Mouse (Mus musculus) spleen, adult 18-20 months (tissue): ENCODE measurements at regions not wholly inside any gene's neighbourhood (a gene's known extent, or its start where the extent isn't known, plus 50 kb on each side); places are given as distances from the start of the nearest gene placed in this dataset.

ENCODE experiments used
- DNase-seq, 2 experiments: peaks; one replicate each; pipeline ENCODE4 v3.0.0; 2022; ENCODE audit warnings: mixed read lengths in 2 of 2

- no peak for DNase-seq
Observed at GRCm38 (mm10) chr10:17385181-17385580, 337.8 kb upstream of the Cited2 start.

DNA sequence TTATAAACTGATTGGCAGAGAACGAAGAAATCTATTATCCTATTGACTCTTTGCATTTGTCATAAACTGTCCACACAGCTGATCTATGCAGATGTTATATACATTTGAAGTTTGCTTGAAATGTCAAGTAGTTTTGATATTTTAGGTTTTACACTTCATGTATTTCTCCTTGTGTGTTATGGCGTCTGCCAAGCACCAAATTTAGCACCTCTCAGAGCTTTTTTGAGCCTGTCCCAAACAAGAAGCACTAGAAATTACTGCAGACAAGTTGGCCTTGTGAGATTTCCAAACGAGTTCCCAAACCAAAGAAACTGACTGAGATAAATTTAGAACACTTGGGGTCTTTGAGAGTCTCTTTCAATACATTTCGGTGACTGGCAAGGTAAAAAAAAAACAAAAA, 335.7 kb upstream of the Cited2 start:
- no peak for DNase-seq

DNA sequence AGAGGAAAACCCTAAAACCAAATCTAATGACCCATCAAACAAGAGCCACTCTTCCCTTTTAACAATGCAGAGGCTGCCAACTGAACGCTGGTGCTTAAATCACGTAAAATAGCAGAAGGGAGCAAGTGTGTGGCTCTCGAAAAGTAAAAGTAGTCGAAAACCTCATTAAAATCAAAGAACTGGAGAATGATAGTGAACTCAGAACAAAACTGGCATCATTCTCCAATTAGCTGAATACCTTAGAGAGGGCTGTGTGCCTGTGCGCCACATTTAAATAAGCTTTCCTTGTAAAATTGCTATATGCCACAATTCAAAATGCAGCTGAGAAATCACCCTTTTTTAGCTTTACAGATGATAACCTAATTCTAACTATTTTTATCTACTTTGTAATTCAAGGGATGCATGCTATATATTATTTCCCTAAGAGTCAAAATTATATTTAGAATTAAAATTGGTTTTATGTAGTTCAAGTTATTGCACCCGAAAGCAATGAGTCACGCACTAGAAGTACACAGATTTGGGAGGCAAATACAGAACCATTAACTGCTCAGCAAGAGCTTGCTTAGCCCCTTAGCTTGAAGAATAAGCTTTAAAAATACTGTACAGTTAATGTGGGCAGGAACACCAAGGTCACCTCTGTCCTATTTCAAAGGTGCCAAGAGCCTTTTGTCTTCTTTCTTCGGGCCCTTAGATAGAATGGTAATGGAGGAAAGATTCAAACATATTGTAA, 327.4 kb upstream of the Cited2 start:
- no peak for DNase-seq

- no peak for DNase-seq
Observed at GRCm38 (mm10) chr10:17403899-17404298, 319.1 kb upstream of the Cited2 start.

DNA sequence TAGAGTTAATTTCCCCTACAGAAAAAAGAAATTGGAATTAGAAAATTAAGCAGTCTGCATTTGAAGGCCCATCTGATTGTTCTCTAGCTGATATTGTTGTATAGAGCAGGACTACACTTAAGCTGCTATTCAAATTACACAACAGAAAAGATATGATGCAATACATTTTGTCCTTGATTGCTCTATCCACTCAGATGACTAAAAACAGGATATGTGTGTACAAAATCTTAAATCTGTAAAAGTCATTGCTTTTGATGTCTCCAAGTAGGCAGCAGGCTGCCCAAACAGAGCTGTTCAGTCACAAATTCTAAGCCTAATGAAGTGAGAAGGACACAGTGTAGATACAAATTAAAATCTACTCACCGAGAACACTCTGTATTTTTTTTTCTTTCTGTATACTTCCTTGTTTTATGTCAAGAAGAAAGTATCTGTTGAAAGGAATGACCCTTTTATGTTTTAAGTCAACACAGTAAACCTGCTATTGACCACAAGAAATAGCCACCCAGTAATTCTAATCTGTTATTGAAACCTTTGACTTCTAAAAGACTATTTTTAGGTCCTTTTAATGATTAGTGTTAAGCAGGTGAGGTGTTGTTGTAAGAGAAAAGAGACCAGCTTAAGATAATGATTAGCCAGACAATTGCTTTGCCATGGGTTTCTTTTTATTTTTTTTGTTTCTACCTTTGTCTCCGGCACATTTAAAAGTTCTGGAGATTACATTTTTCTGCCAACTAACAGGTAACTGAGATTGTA, 315.0 kb upstream of the Cited2 start:
- DNase-seq = no peak

- no peak for DNase-seq
Observed at GRCm38 (mm10) chr10:17408781-17409180, 314.2 kb upstream of the Cited2 start.

GRCm38 (mm10) chr10:17411300-17411987, 311.6 kb upstream of the Cited2 start:
- no peak for DNase-seq

- DNase-seq = no peak
Observed at GRCm38 (mm10) chr10:17415112-17415511, 307.9 kb upstream of the Cited2 start.

GRCm38 (mm10) chr10:17416121-17416520, 306.9 kb upstream of the Cited2 start:
- DNase-seq = peak; percentile 9 to 11

- DNase-seq = no peak
Observed at GRCm38 (mm10) chr10:17417394-17417793, 305.6 kb upstream of the Cited2 start.

DNA sequence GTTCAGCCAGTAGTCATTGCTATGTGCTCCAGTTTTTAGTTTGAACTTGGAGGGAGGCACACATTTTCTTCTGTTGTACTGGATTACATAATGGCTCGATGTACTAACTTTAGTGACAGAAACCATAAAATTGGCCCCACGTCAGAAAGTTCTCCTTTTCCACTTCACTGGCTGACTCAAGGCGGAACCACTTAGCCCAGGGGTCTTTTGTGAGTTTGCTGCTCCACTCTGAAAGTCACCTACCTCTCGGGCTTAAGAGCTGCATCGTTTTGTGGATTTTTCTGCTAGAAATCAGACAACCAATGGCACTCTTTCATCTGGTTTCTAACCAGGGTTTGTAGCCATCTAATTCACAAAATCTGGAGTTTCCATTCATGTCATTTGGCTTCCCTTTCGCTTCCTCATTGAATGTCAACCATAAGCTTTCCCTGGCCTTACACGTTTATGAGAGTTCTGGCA, 304.8 kb upstream of the Cited2 start:
- peak; percentile 17 to 42 for DNase-seq

DNA sequence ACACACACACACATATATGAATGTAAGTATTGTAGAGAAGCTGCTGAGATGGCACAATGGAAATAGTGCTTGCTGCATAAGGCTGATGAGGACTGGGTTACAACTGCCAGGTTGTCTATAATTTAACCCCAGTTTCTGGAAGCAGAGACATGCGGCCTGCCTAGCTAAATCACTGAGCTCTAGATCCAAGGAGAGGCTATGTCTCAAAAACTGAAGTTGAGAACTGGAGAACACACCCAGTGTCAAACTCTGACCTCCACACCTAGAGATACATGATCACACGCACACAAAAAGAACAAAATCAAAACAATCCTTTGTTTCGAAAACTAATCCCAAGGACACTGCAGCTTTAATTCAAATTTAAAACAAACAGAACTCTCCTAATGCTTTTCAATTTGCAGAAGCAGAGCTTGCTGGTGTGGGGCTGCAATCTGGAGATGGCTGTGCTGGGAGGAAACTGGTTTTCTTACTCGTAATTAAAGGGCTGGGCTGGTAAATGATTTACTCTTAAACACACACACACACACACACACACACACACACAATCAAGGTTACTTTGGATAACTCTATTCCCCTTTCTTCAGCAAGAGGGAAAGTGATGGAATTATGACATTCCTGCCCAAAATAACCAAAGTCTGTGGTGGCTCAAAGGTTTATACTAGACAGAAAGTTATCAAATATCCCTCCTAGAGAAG, 299.3 kb upstream of the Cited2 start:
- DNase-seq = no peak

DNA sequence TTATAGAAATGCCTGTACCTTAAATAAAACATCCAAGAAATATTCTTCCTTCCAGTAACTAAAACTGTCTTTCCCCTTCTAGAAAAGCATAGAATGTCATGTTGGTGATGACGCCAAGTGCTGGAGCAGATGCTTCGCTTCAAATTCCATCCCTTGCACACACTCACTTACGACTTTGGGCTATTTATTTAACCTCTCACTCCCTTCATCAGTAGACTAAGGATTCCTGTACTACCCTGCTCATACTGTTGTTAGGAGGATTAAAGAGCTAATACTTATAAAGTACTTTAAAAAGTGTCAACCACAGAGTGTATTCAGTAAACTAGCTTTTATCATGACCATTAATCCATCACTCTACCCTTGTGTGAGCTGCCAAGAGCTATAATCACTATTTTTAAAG, 296.8 kb upstream of the Cited2 start:
- DNase-seq = no peak

DNA sequence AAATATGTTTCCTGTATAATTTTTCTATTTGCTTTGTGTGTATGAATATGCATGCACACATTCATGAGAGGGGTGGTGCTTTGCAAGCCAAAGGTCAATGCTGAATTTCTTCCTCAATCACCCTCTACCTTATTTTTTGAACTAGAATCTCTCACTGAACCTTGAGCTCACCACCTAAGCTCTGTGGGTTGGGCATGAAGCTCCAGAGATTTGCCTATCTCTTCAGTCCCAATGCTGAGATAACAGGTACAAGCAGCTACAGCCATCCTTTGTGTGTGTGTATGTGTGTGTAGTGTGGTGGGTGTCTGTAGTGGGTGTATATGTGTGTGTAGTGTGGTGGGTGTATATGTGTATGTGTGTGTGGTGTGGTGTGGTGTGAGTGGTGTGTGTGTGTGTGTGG, 295.7 kb upstream of the Cited2 start:
- no peak for DNase-seq

DNA sequence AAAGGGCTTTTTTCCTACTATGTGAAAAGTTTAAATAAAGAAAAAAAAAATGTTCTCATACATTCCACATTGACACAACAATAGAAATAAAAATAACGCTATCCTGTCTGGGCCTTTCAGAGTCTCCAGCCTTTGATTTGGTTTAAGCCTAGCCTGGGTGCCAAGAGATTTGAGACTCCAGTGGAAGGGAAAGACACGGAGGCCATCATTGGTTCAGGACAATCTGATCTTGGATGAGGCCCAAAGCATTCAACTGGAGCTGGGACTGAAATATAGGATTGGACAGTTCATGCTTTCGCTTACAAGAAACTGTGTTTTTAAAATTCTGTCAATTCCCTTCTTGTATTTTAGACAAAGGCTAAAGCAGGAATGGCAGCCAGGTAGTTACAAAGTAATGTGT, 294.7 kb upstream of the Cited2 start:
- DNase-seq = no peak

DNA sequence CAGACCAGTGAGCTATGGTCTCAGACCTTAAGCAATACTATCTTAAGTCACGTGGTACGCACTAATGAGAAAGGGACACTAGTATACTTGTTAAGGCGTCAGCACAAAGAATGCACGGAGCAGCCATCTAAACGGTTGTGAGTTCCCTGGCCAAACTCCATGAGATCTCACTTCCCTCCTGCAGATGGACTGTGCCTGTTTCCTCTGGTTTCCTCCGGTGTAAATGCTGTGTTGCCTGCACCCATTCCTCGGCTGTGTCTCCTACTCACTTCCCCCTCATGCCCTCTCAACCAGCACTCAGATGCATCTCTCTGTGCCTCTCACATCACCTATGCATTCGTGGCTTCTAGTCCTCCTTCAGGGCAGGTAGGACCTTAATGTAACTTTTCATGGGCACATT, 291.9 kb upstream of the Cited2 start:
- no peak for DNase-seq

GRCm38 (mm10) chr10:17434098-17434497, 288.9 kb upstream of the Cited2 start:
- DNase-seq = no peak

DNA sequence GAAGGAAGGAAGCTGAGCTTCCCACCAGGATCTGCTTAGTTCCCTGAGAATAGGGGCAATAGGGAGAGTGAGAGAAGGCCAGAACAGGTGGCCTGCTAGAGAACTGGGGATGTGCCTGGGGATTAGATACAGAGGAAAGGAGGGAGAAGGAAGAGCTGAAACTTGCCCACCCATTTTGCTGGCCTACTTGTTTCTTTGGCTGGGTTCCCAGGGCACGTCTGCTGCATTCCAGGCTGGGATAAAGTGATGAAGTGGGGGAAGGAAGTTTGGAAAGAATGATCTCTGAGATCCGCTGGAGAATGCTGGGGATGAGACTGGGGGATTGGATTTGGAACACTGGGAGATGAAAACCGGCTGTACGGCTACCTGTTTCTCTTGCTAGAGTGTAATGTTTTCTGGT, 272.8 kb upstream of the Cited2 start:
- DNase-seq = no peak

DNA sequence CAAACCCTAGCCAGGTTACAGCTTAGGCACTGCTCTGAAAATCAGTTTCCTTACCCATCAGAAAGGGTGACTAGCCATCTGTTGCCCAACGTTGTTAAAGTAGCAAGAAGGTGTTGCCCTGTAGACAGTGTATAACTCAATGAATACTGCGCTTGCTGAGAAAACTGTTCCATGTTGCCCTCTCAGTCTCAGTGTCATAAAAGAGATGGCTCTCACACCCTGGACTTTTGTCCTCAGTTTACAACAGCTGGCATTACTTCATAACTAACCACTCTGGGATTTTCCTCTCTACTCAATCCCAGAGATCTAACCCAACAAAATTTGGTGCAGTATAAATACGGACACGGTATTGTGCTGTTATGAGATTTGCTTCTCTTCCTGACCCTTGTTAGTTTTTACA, 252.1 kb upstream of the Cited2 start:
- no peak for DNase-seq

DNA sequence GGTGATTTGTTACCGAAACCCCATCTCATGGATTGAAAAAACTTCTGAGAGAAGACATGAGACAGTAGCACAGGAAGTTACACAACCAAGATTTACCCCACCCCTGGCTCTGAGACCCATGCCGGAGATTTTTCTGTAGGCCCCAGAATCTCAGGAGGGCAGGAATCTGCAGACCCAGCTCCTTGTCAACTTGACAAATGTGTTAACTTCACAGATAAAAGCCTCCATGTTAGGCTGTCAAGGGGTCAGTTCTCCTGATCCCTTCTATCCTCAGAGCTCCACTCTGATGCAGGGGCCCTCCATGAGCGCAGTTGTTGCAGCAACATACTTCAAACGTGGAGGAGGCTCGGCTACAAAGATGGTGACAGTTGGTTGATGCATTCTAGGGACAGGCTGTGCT, 250.5 kb upstream of the Cited2 start:
- no peak for DNase-seq

- no peak for DNase-seq
Observed at GRCm38 (mm10) chr10:17475976-17476375, 247.0 kb upstream of the Cited2 start.

- DNase-seq = no peak
Observed at GRCm38 (mm10) chr10:17476720-17477119, 246.3 kb upstream of the Cited2 start.
